Mouse (Mus musculus) stomach, postnatal 0 days (tissue): ENCODE data around the gene Nr2f1.

Experiments
- CTCF ChIP-seq: IDR thresholded peaks from 2 replicates; pipeline ENCODE4 v1.5.1; 2016; ENCODE audit warnings: antibody characterized with exemption, low read depth, mild to moderate bottlenecking, moderate library complexity
- EP300 ChIP-seq: optimal IDR thresholded peaks from 2 replicates; pipeline ENCODE3; 2016; ENCODE audit warnings: antibody characterized with exemption

- TF ChIP-seq CTCF (no peak), EP300 (no peak)
Observed at GRCm38 (mm10) chr13:78197819-78198390, 1.7 kb downstream of the Nr2f1 start.
